Mouse (Mus musculus) adrenal gland, adult 18-20 months (tissue): ENCODE measurements around the gene Mmgt2. TPM values are rescaled to one million over a fixed set of nuclear protein-coding genes. Genes with fewer than 3 reads are reported as not detected.

Experiments
- DNase-seq, 2 experiments: peaks; one replicate each; pipeline ENCODE4 v3.0.0; 2021 to 2022; ENCODE audit warnings: low spot score in 2 of 2
- total RNA-seq, 2 experiments: library from RNA; stranded (reverse); gene quantifications; 1 replicate in 1 of 2; 2 replicates in 1 of 2; pipeline ENCODE4 v1.2.3; 2021

Gene Mmgt2
- total RNA-seq, 2 experiments from 2014 or later, result 26.5 to 36.7 TPM

DNA sequence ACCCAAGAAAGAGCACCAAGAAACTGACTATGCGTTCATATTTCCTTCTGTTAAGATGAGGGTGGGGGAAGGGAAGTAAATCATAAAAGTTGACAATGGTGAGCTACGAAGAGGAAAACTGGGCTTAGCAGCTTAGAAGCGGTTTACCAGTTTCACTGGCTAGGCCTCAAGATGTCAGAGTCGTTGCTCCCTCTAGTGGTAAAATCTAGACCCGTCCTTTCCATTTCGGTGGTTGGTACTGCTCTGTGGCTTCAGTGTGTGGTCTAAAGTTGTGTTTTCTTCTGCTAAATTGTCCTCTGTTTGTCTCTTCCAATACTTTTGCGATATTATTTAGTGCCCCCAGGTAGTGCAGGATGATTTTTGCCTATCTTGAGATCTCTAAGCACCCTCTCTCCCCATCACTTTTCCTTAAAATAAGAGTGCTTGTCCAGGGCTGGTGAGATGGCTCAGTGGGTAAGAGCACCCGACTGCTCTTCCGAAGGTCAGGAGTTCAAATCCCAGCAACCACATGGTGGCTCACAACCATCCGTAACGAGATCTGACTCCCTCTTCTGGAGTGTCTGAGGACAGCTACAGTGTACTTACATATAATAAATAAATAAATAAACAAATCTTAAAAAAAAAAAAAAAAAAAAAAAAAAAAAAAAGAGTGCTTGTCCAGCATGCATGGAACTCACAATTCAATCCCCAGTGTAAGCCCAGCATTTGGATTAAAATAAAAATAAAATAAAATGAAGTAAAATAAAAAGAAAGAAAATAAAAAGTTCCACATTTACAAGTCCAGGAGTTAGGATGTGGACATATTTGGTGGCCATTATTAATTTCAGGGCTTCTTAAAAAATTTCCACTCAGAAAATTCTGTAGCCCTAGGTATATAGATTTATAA, 45.1 kb downstream of the Mmgt2 start:
- DNase-seq, result no peak

DNA sequence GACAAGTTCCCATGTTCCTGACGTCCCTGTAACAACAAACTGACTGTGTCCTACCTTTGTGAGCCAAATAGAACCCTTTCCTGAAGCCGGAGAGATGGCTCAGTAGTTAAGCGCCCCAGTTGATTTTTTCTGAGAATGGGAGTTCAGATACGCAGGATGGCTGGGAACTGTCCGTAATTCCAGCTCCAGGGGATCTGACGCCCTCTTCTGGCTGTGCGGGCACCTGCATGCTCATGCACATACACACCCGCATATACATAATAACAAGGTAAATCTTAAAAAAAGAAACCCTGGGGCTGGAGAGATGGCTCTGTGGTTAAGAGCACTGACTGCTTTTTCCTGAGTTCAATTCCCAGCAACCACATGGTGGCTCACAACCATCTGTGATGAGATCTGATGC, 46.7 kb downstream of the Mmgt2 start:
- no peak for DNase-seq

DNA sequence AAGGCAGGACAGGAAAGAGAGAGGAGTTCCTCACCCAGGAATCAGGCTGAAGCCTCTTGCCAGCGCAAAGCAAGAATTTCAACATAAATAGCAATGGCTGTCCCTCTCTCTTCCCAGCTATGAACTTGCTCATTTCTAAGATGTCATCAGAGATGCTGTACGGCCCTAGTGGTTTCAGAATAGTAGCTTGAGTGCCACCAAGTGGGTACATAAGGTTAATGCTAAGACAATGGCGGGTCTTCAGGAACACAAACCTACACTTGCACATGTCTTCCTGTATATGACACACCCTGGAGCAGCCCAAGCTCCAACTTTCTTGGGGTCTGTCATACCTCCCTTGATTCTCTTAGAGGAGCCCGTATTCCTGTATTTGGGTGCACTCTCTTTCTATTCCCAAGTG, 51.3 kb downstream of the Mmgt2 start:
- no peak for DNase-seq

DNA sequence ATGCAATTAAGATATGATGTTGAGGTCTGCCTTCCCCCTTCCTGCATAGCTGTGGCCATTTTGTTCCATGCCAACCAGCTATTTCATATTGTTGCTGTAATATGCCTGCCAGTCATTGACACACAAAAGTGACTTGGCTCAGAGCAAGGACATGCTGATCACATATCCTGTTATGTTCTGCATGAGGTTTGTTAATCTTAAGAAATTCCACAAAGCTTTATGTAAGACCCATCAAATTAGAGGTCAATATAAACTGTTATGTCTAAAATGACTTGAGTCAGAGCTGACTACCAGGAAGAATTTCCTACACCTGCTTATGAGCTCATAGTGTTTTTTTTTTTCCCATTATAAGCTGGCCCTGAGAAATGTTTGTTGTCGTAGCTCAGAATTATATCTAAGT, 52.8 kb downstream of the Mmgt2 start:
- DNase-seq, result no peak

DNA sequence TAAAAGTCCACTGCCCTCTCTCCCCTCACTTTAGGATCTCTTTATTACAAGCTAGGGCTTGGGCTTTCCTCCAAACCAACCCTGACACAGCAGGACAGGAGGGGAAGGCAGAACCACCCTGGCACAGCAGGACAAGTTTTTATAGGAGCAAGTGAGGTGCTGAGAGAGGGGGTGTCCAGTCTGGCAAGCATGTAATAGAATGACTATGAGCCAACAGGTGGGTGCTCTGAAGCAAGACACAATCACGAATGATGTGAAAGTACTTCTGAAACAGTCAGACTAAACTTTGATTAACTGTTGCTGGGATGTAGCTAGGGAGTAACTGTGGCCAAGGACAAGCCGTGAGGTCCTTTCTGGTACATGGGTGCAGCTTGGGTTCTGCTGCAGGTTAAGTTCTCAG, 57.7 kb downstream of the Mmgt2 start:
- no peak for DNase-seq

DNA sequence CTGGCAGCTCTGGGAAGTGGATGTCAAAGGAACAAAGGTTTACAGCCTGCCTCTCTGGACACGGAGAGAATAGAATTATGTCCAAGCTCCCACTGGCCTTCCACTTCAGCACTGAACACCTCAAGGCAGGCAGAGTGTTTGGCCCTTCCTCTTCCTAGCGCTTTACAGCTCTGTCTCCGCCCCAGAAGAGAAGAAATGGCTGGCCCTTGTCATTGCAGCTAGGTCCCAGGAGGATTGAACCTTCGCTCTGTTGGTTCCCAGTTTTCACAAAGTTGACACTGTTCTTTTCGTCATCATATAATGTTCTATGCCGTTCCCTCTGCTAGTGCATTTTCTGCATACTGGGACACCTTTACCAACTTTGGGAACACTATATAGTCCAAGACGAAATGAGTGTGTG, 59.8 kb downstream of the Mmgt2 start:
- no peak for DNase-seq

DNA sequence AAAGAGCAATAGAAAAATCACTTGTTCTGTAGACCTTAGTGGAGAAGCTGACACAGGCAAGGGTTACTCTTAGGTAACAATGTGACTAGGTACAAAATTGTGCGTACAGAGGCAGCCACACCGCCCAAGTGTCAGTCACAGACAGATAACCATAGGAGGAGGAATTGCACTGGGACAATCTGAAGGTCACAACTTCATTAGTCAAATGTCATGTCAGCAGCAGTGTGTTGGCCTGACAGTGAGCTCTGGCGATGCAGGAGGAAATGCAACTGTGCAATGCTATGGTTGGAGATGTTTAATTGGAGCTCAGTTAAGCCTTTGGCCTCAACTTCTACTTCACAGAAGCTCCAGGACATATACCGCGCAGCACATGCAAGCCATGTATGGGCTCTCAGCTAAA, 62.2 kb downstream of the Mmgt2 start:
- DNase-seq, result no peak

Other genes with a start within 250 kb of the Mmgt2 start
- gene Pigl, start 190.2 kb upstream of the Mmgt2 start, total RNA-seq, result 1 to 10 TPM; 7.5 to 9.0 TPM
- 100 to 1,000 TPM; 185 to 200 TPM for gene Ncor1, start 190.1 kb upstream of the Mmgt2 start, total RNA-seq
- gene Cenpv, start 109.4 kb upstream of the Mmgt2 start, total RNA-seq, result 10 to 100 TPM; 32.0 to 33.1 TPM
- 1,000 to 10,000 TPM; 1,040 to 1,434 TPM for gene Ubb, start 97.5 kb upstream of the Mmgt2 start, total RNA-seq
- gene Trpv2, start 74.2 kb upstream of the Mmgt2 start, total RNA-seq, result 1 to 10 TPM; 3.4 to 7.2 TPM
- 10 to 100 TPM; 13.9 to 23.5 TPM for gene Lrrc75a, start 141 bp upstream of the Mmgt2 start, total RNA-seq
- gene Zfp287, start 83.2 kb downstream of the Mmgt2 start, total RNA-seq, result 1 to 10 TPM; 2.9 to 3.9 TPM
- gene Gm10428, start 104.4 kb downstream of the Mmgt2 start, total RNA-seq, result not detected
- gene Zfp286, start 140.8 kb downstream of the Mmgt2 start, total RNA-seq, result 1 to 10 TPM; 2.0 to 2.5 TPM
- gene Trim16, start 171.6 kb downstream of the Mmgt2 start, total RNA-seq, result 1 to 10 TPM; 6.4 to 9.8 TPM
- 1 to 10 TPM in 1 of 2 experiments, under 1 TPM in 1; 0.76 to 1.4 TPM for gene Fbxw10, start 198.4 kb downstream of the Mmgt2 start, total RNA-seq
- 10 to 100 TPM; 40.1 to 55.9 TPM for gene Tvp23b, start 230.8 kb downstream of the Mmgt2 start, total RNA-seq